Mouse (Mus musculus) MEL (cell line): ENCODE results near the gene Hormad1. TPM values are rescaled to one million over a fixed set of nuclear protein-coding genes. Genes with fewer than 3 reads are reported as not detected.
A peak's percentile ranks its signal among the peaks of the same experiment; 100 is the strongest.

Experiments used
- DNase-seq: peaks from one replicate; pipeline ENCODE4 v3.0.0; 2011; ENCODE audit warnings: low read depth, low spot score
- H3K27ac ChIP-seq: 2 replicates; pipeline ENCODE4 v1.5.1; 2012; ENCODE audit warnings: low read depth, mild to moderate bottlenecking, control low read depth, low read length, moderate library complexity; ENCODE audit not compliant: control insufficient read depth
- H3K27me3 ChIP-seq, 2 experiments: fragments of 150-350 bp in 1 of 2; sonication (generic) in 1 of 2; 2 replicates each; pipeline ENCODE4 v1.6.1; 2012; ENCODE audit warnings: low read length in 2 of 2, mild to moderate bottlenecking in 2 of 2, improper control_type of control experiment in 1 of 2, moderate library complexity in 1 of 2; ENCODE audit not compliant: insufficient read depth in 2 of 2, control insufficient read depth in 1 of 2
- H3K36me3 ChIP-seq, 2 experiments: 2 replicates each; pipeline ENCODE4 v1.6.1; 2012 to 2014; ENCODE audit warnings: low read length in 2 of 2, improper control_type of control experiment in 1 of 2, inconsistent platforms in 1 of 2, mild to moderate bottlenecking in 1 of 2; ENCODE audit not compliant: insufficient read depth in 2 of 2, control insufficient read depth in 1 of 2
- H3K4me1 ChIP-seq, 2 experiments: fragments of 150-350 bp in 1 of 2; sonication (generic) in 1 of 2; 2 replicates each; pipeline ENCODE4 v1.6.1; 2012; ENCODE audit warnings: low read length in 2 of 2, improper control_type of control experiment in 1 of 2, mild to moderate bottlenecking in 1 of 2; ENCODE audit not compliant: insufficient read depth in 2 of 2, control insufficient read depth in 1 of 2
- H3K4me3 ChIP-seq, 2 experiments: fragments of 150-350 bp in 1 of 2; sonication (generic) in 1 of 2; 2 replicates each; pipeline ENCODE4 v1.5.1; 2012; ENCODE audit warnings: low read depth in 2 of 2, low read length in 2 of 2, mild to moderate bottlenecking in 2 of 2, moderate library complexity in 2 of 2, control low read depth in 1 of 2, improper control_type of control experiment in 1 of 2; ENCODE audit not compliant: control insufficient read depth in 1 of 2, insufficient read depth in 1 of 2
- H3K79me2 ChIP-seq: 2 replicates; pipeline ENCODE4 v1.6.1; 2012; ENCODE audit warnings: mild to moderate bottlenecking, low read length, moderate library complexity; ENCODE audit not compliant: control insufficient read depth, poor library complexity, insufficient read depth
- H3K9ac ChIP-seq: 2 replicates; pipeline ENCODE4 v1.6.1; 2012; ENCODE audit warnings: low read depth, mild to moderate bottlenecking, control low read depth, low read length, moderate library complexity; ENCODE audit not compliant: control insufficient read depth, poor library complexity, severe bottlenecking
- H3K9me3 ChIP-seq: fragments of 150-350 bp; sonication (generic); replicated peaks from 2 replicates; pipeline ENCODE4 v1.6.1; 2012; ENCODE audit warnings: mild to moderate bottlenecking, low read length, improper control_type of control experiment, moderate library complexity; ENCODE audit not compliant: insufficient read depth
- CHD1 ChIP-seq: IDR thresholded peaks from 2 replicates; pipeline ENCODE4 v1.6.1; 2012; ENCODE audit warnings: low read depth, mild to moderate bottlenecking, inconsistent platforms, low read length, improper control_type of control experiment
- E2F4 ChIP-seq: IDR thresholded peaks from 2 replicates; pipeline ENCODE4 v1.6.1; 2011; ENCODE audit warnings: low read depth, low read length, improper control_type of control experiment, borderline replicate concordance
- ELF1 ChIP-seq: IDR thresholded peaks from 2 replicates; pipeline ENCODE4 v1.6.1; 2014; ENCODE audit warnings: low read depth, mild to moderate bottlenecking, inconsistent platforms, low read length, improper control_type of control experiment, moderate library complexity
- ETS1 ChIP-seq: IDR thresholded peaks from 2 replicates; pipeline ENCODE4 v1.6.1; 2012; ENCODE audit warnings: low read depth, mild to moderate bottlenecking, inconsistent platforms, low read length, improper control_type of control experiment, moderate library complexity
- GATA1 ChIP-seq: IDR thresholded peaks from 2 replicates; pipeline ENCODE4 v1.6.1; 2011; ENCODE audit warnings: low read depth, low read length, improper control_type of control experiment
- HCFC1 ChIP-seq: IDR thresholded peaks from 2 replicates; pipeline ENCODE4 v1.6.1; 2012; ENCODE audit warnings: low read depth, mild to moderate bottlenecking, inconsistent platforms, low read length, improper control_type of control experiment, moderate library complexity
- MAZ ChIP-seq: IDR thresholded peaks from 2 replicates; pipeline ENCODE4 v1.6.1; 2012; ENCODE audit warnings: low read depth, mild to moderate bottlenecking, inconsistent platforms, low read length, improper control_type of control experiment
- MEF2A ChIP-seq: IDR thresholded peaks from 2 replicates; pipeline ENCODE4 v1.6.1; 2014; ENCODE audit warnings: low read depth, mild to moderate bottlenecking, inconsistent platforms, low read length, improper control_type of control experiment; ENCODE audit not compliant: poor library complexity, insufficient replicate concordance, severe bottlenecking; ENCODE audit errors: extremely low read depth
- MXI1 ChIP-seq: IDR thresholded peaks from 2 replicates; pipeline ENCODE4 v1.6.1; 2011; ENCODE audit warnings: mild to moderate bottlenecking, low read depth, low read length, improper control_type of control experiment
- NRF1 ChIP-seq: IDR thresholded peaks from 2 replicates; pipeline ENCODE4 v1.6.1; 2014; ENCODE audit warnings: low read depth, mild to moderate bottlenecking, inconsistent platforms, low read length, improper control_type of control experiment, moderate library complexity; ENCODE audit not compliant: poor library complexity, insufficient read depth, severe bottlenecking
- POLR2A ChIP-seq, 2 experiments: IDR thresholded peaks; 2 replicates each; pipeline ENCODE4 v1.6.1; 2011 to 2012; ENCODE audit warnings: low read length in 2 of 2, mild to moderate bottlenecking in 2 of 2, control low read depth in 1 of 2, improper control_type of control experiment in 1 of 2, low read depth in 1 of 2, moderate library complexity in 1 of 2; ENCODE audit not compliant: control insufficient read depth in 1 of 2, insufficient read depth in 1 of 2, poor library complexity in 1 of 2
- RAD21 ChIP-seq: IDR thresholded peaks from 2 replicates; pipeline ENCODE4 v1.6.1; 2011; ENCODE audit warnings: mild to moderate bottlenecking, low read depth, low read length, improper control_type of control experiment
- RCOR1 ChIP-seq: IDR thresholded peaks from 2 replicates; pipeline ENCODE4 v1.6.1; 2012; ENCODE audit warnings: low read depth, mild to moderate bottlenecking, inconsistent platforms, low read length, improper control_type of control experiment
- SIN3A ChIP-seq: IDR thresholded peaks from 2 replicates; pipeline ENCODE4 v1.6.1; 2012; ENCODE audit warnings: low read length, improper control_type of control experiment, inconsistent platforms
- TBP ChIP-seq: IDR thresholded peaks from 2 replicates; pipeline ENCODE4 v1.8.0; 2011; ENCODE audit warnings: low read depth, low read length, improper control_type of control experiment
- TCF12 ChIP-seq: IDR thresholded peaks from 2 replicates; pipeline ENCODE4 v1.6.1; 2014; ENCODE audit warnings: low read depth, mild to moderate bottlenecking, inconsistent platforms, low read length, improper control_type of control experiment, moderate library complexity
- ZC3H11A ChIP-seq: IDR thresholded peaks from 2 replicates; pipeline ENCODE4 v1.6.1; 2012; ENCODE audit warnings: low read depth, mild to moderate bottlenecking, inconsistent platforms, low read length, improper control_type of control experiment
- ZKSCAN1 ChIP-seq: IDR thresholded peaks from 2 replicates; pipeline ENCODE4 v1.6.1; 2012; ENCODE audit warnings: low read depth, mild to moderate bottlenecking, inconsistent platforms, low read length, improper control_type of control experiment, moderate library complexity
- ZMIZ1 ChIP-seq: IDR thresholded peaks from 2 replicates; pipeline ENCODE4 v1.6.1; 2012; ENCODE audit warnings: low read depth, mild to moderate bottlenecking, inconsistent platforms, low read length, improper control_type of control experiment, moderate library complexity
- polyA plus RNA-seq, 2 experiments: library from polyadenylated mRNA; stranded (reverse) in 1 of 2; unstranded in 1 of 2; fragments of >175 nt in 1 of 2; fragments of >200 nt in 1 of 2; gene quantifications; 2 replicates each; pipeline versions ENCODE4 v1.2.1 to v1.2.4; 2012; ENCODE audit warnings: low replicate concordance in 2 of 2, low read depth in 1 of 2; ENCODE audit not compliant: insufficient read length in 2 of 2, insufficient read depth in 1 of 2, missing spikeins in 1 of 2
- total RNA-seq: library from RNA; depleted of rRNA; stranded (reverse); fragments of 300-350 nt; gene quantifications from 2 replicates; pipeline ENCODE4 v1.2.3, GENCODE M21; 2012

Gene Hormad1
- total and polyA plus RNA-seq, 3 experiments = not detected

DNA sequence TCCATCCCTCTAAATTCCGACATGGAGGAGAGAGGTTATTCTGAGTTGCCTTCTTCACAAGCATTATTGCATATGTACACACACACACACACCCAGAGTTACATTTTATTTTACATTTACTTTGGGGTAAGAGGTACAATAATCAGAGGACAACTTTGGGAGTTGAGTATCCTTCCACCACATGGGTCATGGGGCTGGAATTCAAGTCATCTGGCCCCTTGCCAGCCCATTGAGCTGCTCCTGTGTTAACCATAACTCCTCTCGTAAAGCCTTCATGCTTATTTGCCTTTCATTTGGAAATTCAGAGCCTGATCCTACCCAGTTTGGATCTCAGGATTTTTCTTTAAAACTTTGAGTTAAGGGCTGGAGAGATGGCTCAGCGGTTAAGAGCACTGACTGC, 46.6 kb downstream of the Hormad1 start:
- H3K4me3 ChIP-seq = no peak overlapping the region
- H3K4me1 ChIP-seq = no peaks in the 10 kb centered on the region
- DNase-seq = no peak
- no peak overlapping the region for H3K27ac ChIP-seq
- peaks cover 0 to 17% of the 10 kb centered on the region in 2 experiments; a peak in 2 of 4 replicates for H3K36me3 ChIP-seq
- no peak overlapping the region for H3K9ac ChIP-seq
- TF ChIP-seq E2F4 = no peak
- TF ChIP-seq GATA1 = no peak
- TF ChIP-seq NRF1 = no peak
- TF ChIP-seq TCF12 = no peak
- no peak for TF ChIP-seq SIN3A
- TF ChIP-seq MEF2A = no peak
- no peak for TF ChIP-seq ETS1
- no peak for TF ChIP-seq MAZ
- TF ChIP-seq RAD21 = no peak
- no peak for TF ChIP-seq TBP
- no peaks in the 10 kb centered on the region for H3K9me3 ChIP-seq
- no peaks in the 10 kb centered on the region for H3K79me2 ChIP-seq
- H3K27me3 ChIP-seq = no peaks in the 10 kb centered on the region

DNA sequence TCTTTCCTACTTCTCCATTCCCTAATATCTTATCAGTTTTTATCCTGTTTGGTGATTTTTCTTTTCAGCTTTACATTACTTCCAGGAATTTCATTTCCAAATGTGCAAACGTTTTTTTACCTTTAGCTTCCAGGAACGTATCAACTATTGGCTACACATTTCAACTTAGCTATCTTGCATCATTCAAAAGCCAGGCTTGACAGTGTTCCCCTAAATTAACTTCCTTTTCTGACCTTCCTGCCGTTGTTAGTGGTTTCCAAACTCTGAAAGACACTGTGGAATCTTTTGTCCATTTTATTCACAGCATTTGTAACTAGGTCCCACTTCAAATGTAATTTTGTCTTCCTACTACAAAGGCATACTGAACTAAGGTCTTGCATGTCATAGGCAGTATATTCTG, 49.7 kb downstream of the Hormad1 start:
- no peaks in the 10 kb centered on the region for H3K27me3 ChIP-seq
- no peaks in the 10 kb centered on the region for H3K4me1 ChIP-seq
- H3K27ac ChIP-seq = no peak overlapping the region

DNA sequence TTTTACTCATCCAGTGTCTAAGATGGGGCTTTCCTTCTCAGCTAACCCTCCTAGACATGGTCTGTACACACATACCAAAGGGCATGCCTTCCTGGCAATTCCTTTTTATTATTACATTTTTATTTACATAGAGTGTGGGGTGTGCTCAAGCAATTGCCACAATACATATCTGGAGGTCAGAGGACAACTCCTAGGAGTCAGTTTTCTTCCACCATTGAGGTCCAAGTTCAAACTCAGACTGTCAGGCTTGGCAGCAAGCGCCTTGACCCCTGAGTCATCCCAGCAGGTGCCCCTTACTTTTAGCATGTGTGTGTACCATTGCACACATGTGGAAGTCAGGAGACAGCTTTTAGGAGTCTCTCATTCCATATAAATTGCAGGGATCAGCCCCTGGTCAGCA, 54.5 kb downstream of the Hormad1 start:
- no peak for TF ChIP-seq ZC3H11A
- no peak for TF ChIP-seq SIN3A
- no peak for TF ChIP-seq HCFC1
- no peak for TF ChIP-seq ZKSCAN1
- TF ChIP-seq ZMIZ1 = no peak
- 0 out of 4 replicates have a peak, but pooled peaks of 1 of the 2 experiments have one; percentile 22 for TF ChIP-seq POLR2A (IDR thresholded peaks at IDR 0.05; ENCODE audit: control insufficient read depth in 1 of 2, insufficient read depth in 1 of 2, low read depth in 1 of 2, low read length in 2 of 2, poor library complexity in 1 of 2)
- TF ChIP-seq MXI1 = no peak
- TF ChIP-seq ELF1 = no peak
- Histone ChIP-seq H3K4me1 (no peaks in the 10 kb centered on the region), H3K9me3 (no peaks in the 10 kb centered on the region), H3K27me3 (no peaks in the 10 kb centered on the region), H3K4me3 (no peak overlapping the region), H3K79me2 (no peaks in the 10 kb centered on the region), H3K36me3 (peaks cover 0 to 27% of the 10 kb centered on the region in 2 experiments; a peak in 2 of 4 replicates), H3K27ac (no peak overlapping the region), H3K9ac (no peak overlapping the region)
- no peak for DNase-seq

More for the DNA sequence above, 49.7 kb downstream of the Hormad1 start:
- H3K4me3 ChIP-seq = no peak overlapping the region
- TF ChIP-seq TCF12 = no peak
- TF ChIP-seq RCOR1 = peak; percentile 33; the same call in 1 of the 2 replicates
- TF ChIP-seq CHD1 = no peak
- H3K36me3 ChIP-seq = peaks cover 0 to 24% of the 10 kb centered on the region in 2 experiments; a peak in 2 of 4 replicates
- no peaks in the 10 kb centered on the region for H3K9me3 ChIP-seq
- H3K79me2 ChIP-seq = no peaks in the 10 kb centered on the region
- no peak for DNase-seq
- no peak overlapping the region for H3K9ac ChIP-seq
